Mouse (Mus musculus) urinary bladder, adult 2 months (tissue): ENCODE data around the gene Aurka. TPM values are rescaled to one million over a fixed set of nuclear protein-coding genes. Genes with fewer than 3 reads are reported as not detected.

Experiments used
- DNase-seq: peaks from one replicate; pipeline ENCODE4 v3.0.0; 2022; ENCODE audit warnings: low spot score
- polyA plus RNA-seq: library from polyadenylated mRNA; depleted of rRNA; stranded (reverse); fragments of >200 nt; gene quantifications from 2 replicates; pipeline ENCODE4 v1.2.3, GENCODE M21; 2012; rRNA removed

Aurka gene
- 3.0 and 3.1 TPM in 2 replicates for polyA plus RNA-seq

- DNase-seq = peak; percentile 94
Measured at GRCm38 (mm10) chr2:172370411-172371223, at the start of gene Aurka, which contains the start of gene Cstf1. Aurka (minus strand) TSS chr2:172370535. Cstf1 (plus strand) TSS chr2:172370681.

- no peak for DNase-seq
Measured at GRCm38 (mm10) chr2:172418208-172418607, 47.9 kb upstream of the Aurka start.

GRCm38 (mm10) chr2:172416876-172417275 lies 46.5 kb upstream of the Aurka start:
- DNase-seq = no peak

GRCm38 (mm10) chr2:172416218-172416617 lies 45.9 kb upstream of the Aurka start:
- no peak for DNase-seq

- no peak for DNase-seq
Measured at GRCm38 (mm10) chr2:172413894-172414293, 43.6 kb upstream of the Aurka start.

GRCm38 (mm10) chr2:172413273-172413672 lies 42.9 kb upstream of the Aurka start:
- DNase-seq = no peak

GRCm38 (mm10) chr2:172412454-172412853 lies 42.1 kb upstream of the Aurka start:
- no peak for DNase-seq

GRCm38 (mm10) chr2:172411091-172411490 lies 40.8 kb upstream of the Aurka start:
- no peak for DNase-seq

GRCm38 (mm10) chr2:172410686-172411085 lies 40.4 kb upstream of the Aurka start:
- DNase-seq = no peak

GRCm38 (mm10) chr2:172407499-172407898 lies 37.2 kb upstream of the Aurka start:
- DNase-seq = no peak

GRCm38 (mm10) chr2:172406173-172406572 lies 35.8 kb upstream of the Aurka start:
- DNase-seq = no peak

- DNase-seq = no peak
Measured at GRCm38 (mm10) chr2:172405011-172405410, 34.7 kb upstream of the Aurka start.

- DNase-seq = no peak
Measured at GRCm38 (mm10) chr2:172404239-172404638, 33.9 kb upstream of the Aurka start.

GRCm38 (mm10) chr2:172401116-172401825 lies 30.9 kb upstream of the Aurka start:
- DNase-seq = no peak

- no peak for DNase-seq
Measured at GRCm38 (mm10) chr2:172399901-172400300, 29.6 kb upstream of the Aurka start.

GRCm38 (mm10) chr2:172395961-172396360 lies 25.6 kb upstream of the Aurka start:
- DNase-seq = no peak

GRCm38 (mm10) chr2:172394671-172395070 lies 24.3 kb upstream of the Aurka start:
- no peak for DNase-seq

GRCm38 (mm10) chr2:172394052-172394392 lies 23.7 kb upstream of the Aurka start:
- DNase-seq = no peak

GRCm38 (mm10) chr2:172393391-172394051 lies 23.2 kb upstream of the Aurka start, which contains the start of gene Cass4:
Cass4 (plus strand) TSS chr2:172393794.
- no peak for DNase-seq

- no peak for DNase-seq
Measured at GRCm38 (mm10) chr2:172392041-172392521, 21.7 kb upstream of the Aurka start.

GRCm38 (mm10) chr2:172390341-172390740 lies 20.0 kb upstream of the Aurka start:
- no peak for DNase-seq

- no peak for DNase-seq
Measured at GRCm38 (mm10) chr2:172384715-172385114, 14.4 kb upstream of the Aurka start.
